Mouse (Mus musculus): ENCODE data around the gene Lamtor5.
"Not testable (repeated sequence)": the region's sequence is repeated elsewhere in the genome, so short reads cannot be mapped to it uniquely, and the experiment has no call there.

Gene Lamtor5

DNA sequence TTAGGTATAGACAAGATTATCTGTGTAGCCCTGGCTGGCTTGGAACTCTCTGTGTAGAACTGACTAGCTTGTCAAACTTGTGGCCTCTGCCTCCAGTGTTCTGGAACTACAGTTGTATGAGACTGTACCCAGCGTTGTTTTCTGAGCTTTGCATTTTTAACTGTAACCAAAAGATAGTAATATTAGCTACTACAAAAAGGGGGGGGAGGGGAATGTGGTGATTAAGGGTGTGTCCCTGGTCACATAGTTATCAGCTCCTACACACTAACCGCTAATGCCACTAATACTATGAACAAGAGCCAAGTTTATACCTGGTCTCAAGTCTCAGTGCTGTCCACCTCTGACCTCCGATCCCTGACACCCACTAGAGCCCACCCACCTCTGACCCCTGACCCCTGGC, 6.2 kb upstream of the Lamtor5 start:
- no peak for DNase-seq (ENCODE audit: low spot score)

DNA sequence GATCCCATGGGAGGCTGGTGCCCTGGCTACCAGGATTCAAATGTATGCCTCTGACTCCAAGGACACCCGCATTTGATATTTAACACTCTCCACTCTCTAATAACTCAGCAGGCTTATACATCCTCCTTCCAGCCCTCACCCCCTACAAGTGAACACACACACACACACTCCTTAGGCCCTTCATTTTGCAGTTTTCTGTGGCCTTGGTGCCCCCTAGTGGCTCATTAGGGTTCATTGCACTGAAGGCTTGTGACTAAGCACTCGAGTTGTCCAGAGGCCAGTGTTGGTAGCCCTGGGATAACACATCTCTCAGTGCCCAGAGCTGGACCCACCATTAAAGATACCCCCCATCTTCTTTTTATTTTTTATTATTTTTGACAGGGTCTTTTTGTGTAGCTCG, 4.8 kb upstream of the Lamtor5 start:
- DNase-seq (ENCODE audit: low spot score), result peak; percentile 50

DNA sequence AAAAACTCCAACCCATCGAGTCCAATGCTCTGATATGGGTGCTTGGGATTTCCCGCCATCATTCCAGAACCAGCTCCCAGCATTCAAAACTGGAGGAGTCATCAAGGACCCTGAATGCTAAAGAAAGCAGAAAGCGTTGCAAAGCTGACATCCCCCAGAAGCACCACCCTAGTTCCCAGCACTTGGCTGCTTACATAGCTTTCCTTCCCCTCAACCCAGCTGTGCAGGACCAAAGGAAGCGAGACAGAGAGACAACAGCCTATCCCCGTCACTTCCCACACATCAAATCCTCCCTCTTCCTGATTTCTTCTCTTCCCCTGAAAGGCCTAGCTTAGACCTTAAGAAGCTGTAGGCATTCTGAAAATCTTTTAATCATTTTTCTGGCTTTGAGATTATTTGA, 3.3 kb upstream of the Lamtor5 start:
- no peak for DNase-seq (ENCODE audit: low spot score)

DNA sequence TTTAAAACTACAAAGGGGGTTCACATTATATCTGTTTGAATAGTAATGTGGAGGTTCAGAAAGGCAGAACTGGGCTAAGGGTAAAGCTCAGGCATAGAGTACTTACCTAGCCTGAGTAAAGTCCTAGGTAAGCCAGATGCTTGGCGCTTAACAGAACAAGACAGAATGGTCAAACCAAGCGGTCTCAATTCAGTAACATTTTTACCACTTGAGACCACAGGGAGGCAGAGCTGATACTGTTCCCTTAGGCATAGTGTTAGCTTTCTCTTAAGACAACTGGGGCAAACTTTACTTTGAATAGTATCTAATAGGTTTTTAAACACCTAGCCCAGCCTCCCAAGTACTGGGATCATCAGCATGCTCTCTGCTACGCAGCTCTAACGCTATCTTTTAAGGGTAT, 2.7 kb upstream of the Lamtor5 start:
- DNase-seq (ENCODE audit: low spot score), result no peak

DNA sequence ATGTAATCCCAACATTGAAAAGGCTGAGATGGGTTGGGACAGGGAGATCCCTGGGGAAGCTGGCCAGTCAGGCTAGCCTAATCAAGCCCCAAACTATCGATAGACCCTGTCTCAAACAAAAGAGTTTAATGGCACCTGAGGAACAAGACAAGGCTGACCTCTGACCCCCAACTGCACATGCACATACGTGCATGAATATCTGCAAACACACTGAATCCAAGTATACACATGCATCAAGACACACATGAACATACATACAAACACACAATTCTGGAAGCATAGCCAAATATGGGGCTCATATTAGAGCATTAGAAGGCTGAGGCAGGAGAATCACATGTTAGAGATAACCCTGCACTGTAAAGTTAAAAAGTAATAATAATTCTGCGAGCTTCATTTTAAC, 2.0 kb upstream of the Lamtor5 start:
- no peak for DNase-seq (ENCODE audit: low spot score)

DNA sequence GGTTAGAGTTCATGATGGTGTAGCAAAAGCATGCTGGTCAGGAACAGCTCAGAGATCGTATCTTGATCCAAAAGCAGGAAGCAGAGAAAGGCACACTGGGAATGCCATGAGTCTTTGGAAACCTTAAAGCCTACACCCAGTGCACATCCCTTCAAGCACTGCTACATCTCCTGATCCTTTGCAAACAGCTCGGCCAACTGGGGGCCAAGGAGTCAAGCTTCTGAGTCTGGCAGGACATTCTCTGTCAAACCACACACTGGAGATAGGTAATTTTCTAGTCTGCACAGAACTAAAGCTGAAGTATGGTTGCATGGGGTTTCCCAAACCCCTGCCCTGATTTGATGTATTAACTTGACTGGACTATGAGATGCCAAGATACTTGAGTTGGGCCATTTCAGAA, 7.5 kb downstream of the Lamtor5 start:
- no peak for DNase-seq (ENCODE audit: low spot score)

DNA sequence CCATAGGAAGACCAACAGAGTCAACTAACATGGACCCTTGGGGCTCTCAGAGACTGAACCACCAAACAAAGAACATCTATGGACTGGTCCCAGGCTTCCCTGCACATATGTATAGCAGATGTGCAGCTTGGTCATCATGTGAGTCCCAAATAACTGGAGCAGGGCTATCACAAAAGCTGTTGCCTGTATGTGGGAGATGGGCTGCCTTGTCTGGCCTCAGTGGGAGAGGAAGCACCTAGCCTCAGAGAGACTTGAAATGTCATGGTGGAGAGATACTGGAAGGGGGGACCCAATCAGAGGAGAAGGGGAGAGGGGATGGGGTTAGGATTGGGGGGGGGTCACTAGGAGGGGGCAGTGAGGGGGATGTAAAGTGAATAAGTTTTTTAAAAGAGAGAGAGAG, 8.7 kb downstream of the Lamtor5 start:
- no peak for DNase-seq (ENCODE audit: low spot score)

DNA sequence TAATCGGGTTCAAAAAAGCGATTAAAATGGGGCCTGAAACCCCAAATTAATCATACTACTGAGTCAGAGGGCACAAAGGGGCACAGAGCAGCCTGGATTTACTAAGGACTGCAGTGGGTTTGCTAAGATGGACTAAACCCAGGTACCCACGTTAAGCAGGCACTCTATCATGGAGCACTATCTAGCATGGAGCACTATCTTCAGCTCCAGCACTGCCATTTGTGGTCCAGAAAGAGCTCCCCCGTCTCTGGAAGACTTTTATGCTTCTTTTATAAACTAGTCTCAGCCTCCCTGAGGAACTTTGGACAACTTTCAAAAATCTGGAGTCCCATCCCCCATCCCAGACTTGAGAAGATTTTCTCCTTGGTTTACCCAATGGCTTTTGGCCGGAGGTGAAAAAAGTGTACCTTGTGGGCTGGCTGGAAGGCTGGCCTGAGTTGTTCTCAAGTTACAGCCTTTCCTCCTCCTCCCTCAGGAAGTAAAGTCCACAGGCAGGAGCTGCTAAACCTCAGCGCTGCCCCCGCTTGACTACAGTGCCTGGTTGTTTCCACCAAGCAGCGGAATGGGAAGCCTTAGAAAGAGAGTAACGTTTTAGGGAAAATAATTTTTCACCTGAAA, 12.2 kb downstream of the Lamtor5 start, which contains the start of gene Slc16a4:
Slc16a4 (plus strand) TSS at position 467 of the 618 bp plus-strand sequence.
- no peak for DNase-seq (ENCODE audit: low spot score)

DNA sequence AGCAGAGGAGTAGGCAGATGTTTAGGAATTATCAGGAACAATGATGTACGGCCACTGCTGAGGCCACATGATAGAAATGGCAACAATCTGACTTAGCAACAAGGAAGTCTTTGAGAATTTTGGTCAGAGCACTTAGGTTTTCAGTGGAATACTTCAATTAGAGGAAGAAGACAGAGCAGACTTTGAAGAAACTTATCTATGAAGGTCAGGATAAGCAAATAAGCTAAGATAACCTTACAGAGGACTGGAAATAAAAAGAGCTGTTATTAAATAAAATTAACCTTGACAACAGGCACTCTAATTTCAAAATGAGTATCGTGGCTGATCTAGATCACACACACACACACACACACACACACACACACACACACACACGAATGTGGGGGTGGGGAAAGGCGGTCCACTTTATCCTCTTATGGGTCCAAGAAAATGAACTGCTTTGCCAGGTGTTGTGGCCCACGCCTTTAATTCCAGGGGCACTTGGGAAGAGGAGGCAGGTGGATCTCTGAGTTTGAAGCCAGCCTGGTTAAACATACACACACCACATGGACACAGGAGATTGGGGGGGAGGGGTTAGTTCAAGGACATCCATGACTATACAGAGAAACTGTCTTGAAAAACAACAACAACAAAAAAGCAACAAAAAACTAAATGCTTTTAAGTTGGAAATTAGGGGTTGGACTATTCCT, 17.2 kb downstream of the Lamtor5 start:
- no peak for DNase-seq (ENCODE audit: low spot score)

DNA sequence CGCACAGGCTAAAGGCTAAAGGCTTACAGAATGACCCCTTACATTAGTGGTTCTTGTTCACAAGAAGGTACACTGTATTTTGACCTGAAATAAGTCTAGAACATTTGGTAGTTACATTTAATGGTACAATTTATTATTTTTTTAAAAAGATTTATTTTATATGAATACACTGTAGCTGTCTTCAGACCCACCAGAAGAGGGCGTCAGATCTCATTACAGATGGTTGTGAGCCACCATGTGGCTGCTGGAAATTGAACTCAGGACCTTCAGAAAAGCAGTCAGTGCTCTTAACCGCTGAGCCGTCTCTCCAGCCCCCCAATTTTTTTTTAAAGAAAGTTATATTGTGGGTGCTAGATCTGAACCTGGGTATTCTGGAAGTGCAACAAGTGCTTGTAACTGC, 18.3 kb downstream of the Lamtor5 start:
- not testable (repeated sequence) for DNase-seq (ENCODE audit: low spot score)

DNA sequence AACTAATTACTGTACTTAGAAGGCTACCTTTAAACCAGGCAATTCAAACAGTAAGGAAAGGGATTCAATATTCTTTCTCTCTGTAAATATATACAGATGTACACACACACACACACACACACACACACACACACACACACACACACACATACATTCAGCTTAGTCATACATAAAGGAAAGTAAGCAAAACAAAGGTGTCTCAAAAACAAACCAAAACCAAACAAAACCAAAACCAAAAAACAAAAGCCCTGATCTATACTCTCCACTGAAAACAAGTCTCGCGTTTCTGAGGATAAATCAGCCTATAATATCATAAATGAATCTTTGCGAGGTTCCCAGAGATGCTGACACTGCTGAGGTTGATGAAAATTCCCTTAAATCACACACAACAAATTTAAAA, 38.7 kb downstream of the Lamtor5 start:
- no peak for DNase-seq (ENCODE audit: low spot score)

DNA sequence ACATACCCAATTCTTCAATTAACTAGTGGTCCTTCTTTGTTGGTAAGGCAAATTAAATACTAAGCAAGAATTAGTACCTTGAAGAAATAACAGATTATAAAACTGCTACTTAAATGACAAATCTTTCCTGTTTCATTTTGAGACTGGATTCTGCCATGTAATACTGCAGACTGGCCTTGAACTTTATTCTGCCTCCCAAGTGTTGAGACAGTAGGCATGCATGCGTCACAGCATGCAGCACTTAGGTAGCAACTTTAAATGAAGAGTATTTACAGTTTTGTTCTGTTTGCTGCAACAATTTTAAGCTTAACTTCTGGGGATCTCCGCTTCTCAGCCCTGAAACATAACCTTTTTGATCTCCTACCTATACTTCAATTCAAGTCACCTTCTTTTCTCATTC, 42.5 kb downstream of the Lamtor5 start:
- no peak for DNase-seq (ENCODE audit: low spot score)

DNA sequence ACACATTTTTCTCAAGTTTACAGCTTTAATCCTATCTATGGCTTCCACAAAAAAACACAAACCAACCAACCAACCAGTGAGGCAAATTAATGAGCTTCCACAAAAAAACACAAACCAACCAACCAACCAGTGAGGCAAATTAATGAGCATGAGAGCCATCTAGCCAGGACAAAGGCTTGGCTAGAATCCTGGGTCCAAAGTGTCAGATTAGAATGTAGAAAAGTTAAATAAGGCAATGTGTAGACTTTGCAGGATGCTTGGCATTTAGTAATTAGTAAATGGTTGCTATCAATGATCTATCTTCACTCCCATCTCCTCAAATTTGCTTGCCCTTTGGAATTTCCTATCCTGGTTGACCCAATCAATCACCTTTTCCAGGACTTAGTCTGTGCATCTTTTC, 43.1 kb downstream of the Lamtor5 start:
- DNase-seq (ENCODE audit: low spot score), result no peak

DNA sequence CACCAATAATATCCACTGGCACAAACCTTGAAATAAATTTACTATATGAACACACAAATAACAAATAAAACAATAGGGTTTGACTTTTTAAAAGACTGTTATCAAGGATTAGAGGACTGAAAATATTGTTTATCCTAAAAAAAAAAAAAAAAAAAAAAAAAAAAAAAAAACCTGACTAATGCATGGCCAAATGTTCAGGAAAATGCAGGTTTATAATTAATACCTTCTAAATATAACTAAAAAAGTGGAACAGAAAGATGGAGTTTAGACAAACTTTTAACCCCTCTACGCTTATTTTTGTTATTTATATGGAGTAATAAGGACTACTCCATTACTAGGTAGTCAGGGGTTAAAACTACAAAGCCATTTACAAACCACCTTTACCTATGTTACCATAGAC, 47.8 kb downstream of the Lamtor5 start:
- DNase-seq (ENCODE audit: low spot score), result no peak

DNA sequence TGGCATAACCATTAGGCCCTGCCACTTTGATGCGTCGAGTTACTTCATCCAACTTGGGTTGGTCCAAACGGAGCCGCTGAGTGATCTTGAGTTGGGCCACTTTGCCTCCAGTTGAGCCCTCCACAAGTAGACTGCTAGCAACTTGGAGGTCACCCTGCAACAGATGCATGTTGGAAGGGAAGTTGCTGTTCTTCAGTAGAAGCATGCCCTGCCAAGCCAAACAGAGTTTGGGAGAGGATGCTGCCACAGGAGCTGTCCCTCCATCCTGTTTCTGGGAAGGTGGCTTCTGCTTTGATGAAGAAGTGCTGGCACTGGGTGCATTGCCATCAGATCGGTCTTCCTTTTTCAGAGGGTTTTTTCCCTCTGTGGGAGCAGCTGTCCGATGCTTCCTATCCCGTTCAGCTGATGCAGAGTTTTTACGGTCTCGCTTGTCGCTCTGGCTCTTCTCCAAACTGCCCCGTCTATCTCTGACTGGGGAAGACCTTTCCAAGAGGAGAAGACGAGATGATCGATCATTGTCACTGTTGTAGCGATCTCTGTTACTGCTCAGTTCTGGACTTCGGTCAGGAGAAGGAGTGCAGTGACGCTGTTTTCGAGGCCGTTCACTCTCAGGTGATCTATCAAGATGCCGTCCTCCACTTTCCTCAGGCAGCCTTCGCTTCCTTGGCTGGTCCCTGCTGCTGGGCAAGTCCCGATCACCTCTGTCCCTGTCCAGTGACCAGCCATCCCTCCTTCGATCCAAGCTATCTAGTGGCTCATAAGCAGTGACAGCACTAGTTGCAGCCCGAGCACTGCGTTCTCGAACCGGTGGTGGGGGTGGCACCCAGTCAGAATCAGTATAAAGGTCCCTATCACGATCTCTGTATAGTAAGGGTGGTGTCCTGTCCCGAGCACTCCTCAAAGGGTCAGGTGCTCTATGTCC, 52.1 kb downstream of the Lamtor5 start:
- no peak for DNase-seq (ENCODE audit: low spot score)

DNA sequence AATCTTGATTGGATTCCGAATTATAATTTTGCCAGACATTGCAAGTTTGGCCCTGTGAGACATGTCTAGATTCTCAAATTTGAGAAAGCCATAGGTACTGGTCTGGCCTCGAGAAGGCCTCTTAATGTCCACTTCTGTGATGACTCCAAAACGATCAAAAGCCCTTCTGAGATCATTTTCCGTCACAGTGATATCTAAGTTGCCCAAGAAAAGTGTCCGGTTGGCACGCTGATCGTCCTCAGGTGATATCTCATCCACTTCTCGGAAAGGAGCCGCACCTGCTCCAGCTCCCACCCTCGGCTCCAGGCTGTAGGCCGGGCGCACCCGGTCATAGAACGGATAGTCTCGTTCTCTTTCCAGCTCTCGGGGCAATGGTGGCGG, 53.1 kb downstream of the Lamtor5 start:
- DNase-seq (ENCODE audit: low spot score), result no peak

DNA sequence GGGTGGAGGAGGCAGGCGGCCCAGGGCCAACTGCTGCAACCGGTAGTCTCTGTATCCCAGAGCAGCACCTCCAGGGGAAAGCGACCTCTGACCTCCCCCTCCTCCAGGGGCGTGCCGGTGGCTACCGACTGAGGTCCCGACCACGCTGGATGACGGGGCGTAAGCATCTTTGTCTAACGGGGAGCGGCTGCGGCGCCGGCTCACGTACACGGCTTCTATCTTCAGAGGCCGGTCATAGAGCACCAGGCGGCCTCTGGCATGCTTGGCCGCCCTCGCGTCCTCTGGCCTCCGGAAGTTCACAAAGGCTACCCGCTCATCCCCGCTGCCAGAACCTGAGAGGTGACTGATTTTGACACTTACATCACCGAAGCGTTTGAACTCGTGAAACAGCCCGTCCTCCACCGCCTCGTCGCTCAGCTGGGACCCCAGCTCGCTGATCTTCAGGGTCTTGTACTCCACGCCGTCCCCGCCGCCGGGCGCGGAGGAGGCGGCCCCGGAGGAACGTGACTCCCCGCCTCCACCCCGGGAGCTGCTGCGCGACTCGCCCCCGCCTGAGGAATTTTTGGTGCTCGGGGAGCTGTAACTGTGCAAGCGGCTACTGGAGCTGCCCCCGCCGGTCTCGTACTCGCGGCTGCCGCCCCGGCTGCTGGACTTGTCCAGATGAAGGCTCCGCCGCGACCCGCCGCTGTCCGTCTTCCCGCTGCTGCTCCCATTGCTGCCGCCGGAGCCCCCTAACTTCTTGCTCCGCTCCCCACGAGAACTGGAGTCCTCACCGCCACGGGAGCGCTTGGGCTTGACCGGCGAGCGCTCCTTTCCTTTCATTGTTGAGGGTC, 53.7 kb downstream of the Lamtor5 start:
- no peak for DNase-seq (ENCODE audit: low spot score)

DNA sequence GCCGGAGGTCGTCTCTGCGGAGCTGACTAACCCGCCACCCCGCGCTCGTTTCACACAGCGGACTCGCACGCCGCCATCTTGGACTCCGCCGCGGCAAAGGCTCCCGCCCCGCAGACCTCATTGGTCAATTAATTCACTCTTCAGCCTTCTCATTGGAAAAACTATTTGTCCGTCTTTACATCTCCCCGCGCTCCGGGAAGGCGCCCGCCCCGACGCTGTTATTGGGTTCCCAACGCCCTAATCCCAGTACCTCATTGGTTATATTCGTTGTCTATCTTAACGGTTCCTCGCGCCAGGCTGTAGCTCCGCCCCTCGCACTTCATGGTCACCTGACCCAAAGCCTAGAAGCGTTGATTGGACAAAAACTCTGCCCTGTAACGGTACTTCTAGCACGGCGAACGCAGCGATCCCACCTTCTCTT, 54.3 kb downstream of the Lamtor5 start:
- DNase-seq (ENCODE audit: low spot score), result peak; percentile 99

Data from layer of hippocampus, adult 9-10 months (tissue).